Mouse (Mus musculus) kidney, adult 2 months (tissue): ENCODE measurements at regions not wholly inside any gene's neighbourhood (a gene's known extent, or its start where the extent isn't known, plus 50 kb on each side); places are given as distances from the start of the nearest gene placed in this dataset.

ENCODE experiments used
- DNase-seq: peaks from one replicate; pipeline ENCODE4 v3.0.0; 2021
- H3K27ac ChIP-seq: fragments of 200-500 bp; 2 replicates; pipeline ENCODE4 v1.5.1; 2012; ENCODE audit warnings: low read depth, low read length, control low read depth, inconsistent platforms; ENCODE audit not compliant: insufficient read depth
- H3K27me3 ChIP-seq: fragments of 200-500 bp; replicated peaks from 2 replicates; pipeline ENCODE4 v1.6.1; 2012; ENCODE audit warnings: mild to moderate bottlenecking, moderate library complexity, low read length, inconsistent platforms; ENCODE audit not compliant: control insufficient read depth, insufficient read depth
- H3K36me3 ChIP-seq: fragments of 200-500 bp; 2 replicates; pipeline ENCODE4 v1.6.1; 2012; ENCODE audit warnings: mild to moderate bottlenecking, moderate library complexity, low read length, inconsistent platforms; ENCODE audit not compliant: control insufficient read depth, insufficient read depth
- H3K4me1 ChIP-seq: fragments of 200-500 bp; 2 replicates; pipeline ENCODE4 v1.6.1; 2011; ENCODE audit warnings: low read length; ENCODE audit not compliant: control insufficient read depth, insufficient read depth
- H3K4me3 ChIP-seq: fragments of 200-500 bp; 2 replicates; pipeline ENCODE4 v1.5.1; 2011; ENCODE audit warnings: mild to moderate bottlenecking, low read depth, low read length, control low read depth; ENCODE audit not compliant: insufficient read depth
- CTCF ChIP-seq: fragments of 200-500 bp; conservative IDR thresholded peaks from 2 replicates; pipeline ENCODE4 v1.5.1; 2011; ENCODE audit warnings: low read depth, mild to moderate bottlenecking, control low read depth, low read length, moderate library complexity, mixed read lengths; ENCODE audit not compliant: insufficient read depth, insufficient read length
- POLR2A ChIP-seq: fragments of 200-500 bp; IDR thresholded peaks from one replicate; pipeline ENCODE4 v1.6.1; 2011; ENCODE audit warnings: low read depth, low read length, control low read depth
- WGBS: fragments of 180-500 bp; shearing (Covaris S2); methylation state at CpG from one replicate; pipeline ENCODE4 v1.1.7; 2018; 5-methylcytosine and 5-hydroxymethylcytosine counted together

DNA sequence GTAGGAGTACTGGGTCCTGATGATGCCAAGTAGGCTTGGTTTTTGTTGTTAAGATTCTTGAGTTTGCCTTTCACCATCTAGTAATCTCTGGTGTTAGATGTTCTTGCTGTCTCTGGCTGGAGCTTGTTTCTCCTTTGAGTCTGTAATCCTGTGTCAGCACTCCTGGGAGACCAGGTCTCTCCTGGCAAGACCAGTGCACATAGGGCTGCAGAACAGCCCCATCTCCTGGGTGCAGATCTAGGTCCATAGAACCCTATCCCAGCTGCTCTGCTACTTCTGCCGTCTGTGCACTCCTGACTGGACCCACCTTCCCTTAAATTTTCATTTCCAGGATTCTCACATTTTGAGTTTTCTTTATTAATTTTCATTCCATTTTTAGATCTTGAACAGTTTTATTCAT lies 283.9 kb downstream of the Phkb start:
- 84% methylated on average over 1 of the region's 1 CpGs for WGBS
- no peak overlapping the region for H3K4me3 ChIP-seq
- DNase-seq = no peak
- H3K4me1 ChIP-seq = no peaks in the 10 kb centered on the region
- H3K36me3 ChIP-seq = no peaks in the 10 kb centered on the region
- no peak overlapping the region for H3K27ac ChIP-seq
- TF ChIP-seq POLR2A = no peak
- no peak for TF ChIP-seq CTCF
- H3K27me3 ChIP-seq = no peaks in the 10 kb centered on the region; the same call in 1 of the 2 replicates
